Mouse (Mus musculus): ENCODE results near the gene Med24. TPM values are rescaled to one million over a fixed set of nuclear protein-coding genes. Genes with fewer than 3 reads are reported as not detected.
A peak's percentile ranks its signal among the peaks of the same experiment; 100 is the strongest.
"Not testable (repeated sequence)": the region's sequence is repeated elsewhere in the genome, so short reads cannot be mapped to it uniquely, and the experiment has no call there.

Gene Med24
- total RNA-seq, 2 experiments from 2014 or later, result 96.8 to 99.4 TPM

DNA sequence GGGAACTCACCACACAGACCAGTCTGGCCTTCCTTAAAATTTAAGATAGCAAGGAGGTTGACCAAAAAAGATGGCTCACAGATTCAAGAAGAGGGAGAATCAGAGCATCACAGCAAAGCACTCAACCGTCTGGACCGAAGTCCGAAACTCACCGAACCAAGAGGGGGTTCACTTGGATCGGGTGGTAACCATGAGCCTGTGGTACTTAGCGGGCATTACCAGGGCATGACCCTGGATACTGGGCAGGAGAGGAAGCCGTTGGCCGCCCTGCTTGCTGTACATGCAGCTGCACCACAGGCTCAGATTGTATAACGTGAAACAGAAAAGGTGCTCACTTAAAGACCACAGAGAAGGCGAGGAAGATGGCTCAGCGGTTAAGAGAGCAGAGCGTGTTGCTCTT, 32.0 kb downstream of the Med24 start:
- intact Hi-C loops (cut with DNase I), result no loop called here

DNA sequence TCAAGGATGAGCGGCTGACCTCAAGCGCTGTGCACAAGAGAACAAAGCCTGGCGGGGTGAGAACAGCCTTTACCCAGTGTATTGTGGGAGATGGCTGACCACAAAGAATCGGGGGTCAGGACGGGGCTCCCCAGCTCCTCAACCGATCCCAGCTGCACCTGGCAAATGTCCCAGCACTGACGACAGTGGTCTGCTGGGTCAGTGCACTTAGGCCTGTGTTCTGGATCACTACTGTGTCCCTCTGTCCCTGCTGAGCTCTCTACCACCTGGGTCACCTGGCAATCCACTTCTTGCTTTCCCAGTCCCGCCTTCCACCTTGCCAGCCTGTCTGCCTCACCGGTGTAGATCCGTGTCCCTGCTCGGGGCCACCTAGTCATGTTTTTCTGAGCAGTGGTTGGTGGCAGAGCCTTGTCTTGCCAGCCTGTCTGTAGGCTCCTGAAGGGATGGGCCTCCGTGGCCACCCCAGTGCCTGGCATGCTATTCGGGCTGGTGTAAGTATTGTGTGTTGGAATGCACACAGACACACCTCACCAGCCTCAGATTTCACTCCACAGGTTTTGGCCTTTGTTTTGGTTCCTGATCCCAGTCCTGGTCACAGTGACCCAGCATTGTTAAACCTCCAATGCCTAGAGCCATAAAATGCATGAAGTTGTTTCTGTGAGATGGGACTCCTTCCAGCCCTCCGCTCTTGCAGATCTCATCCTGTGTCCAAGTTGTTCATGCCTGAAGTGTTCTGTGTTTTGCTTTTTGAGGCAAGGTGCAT, 32.6 kb downstream of the Med24 start:
- intact Hi-C loops (cut with DNase I), result no loop called here
- no peak for DNase-seq

More for the DNA sequence above, 32.0 kb downstream of the Med24 start:
- no peak for DNase-seq

DNA sequence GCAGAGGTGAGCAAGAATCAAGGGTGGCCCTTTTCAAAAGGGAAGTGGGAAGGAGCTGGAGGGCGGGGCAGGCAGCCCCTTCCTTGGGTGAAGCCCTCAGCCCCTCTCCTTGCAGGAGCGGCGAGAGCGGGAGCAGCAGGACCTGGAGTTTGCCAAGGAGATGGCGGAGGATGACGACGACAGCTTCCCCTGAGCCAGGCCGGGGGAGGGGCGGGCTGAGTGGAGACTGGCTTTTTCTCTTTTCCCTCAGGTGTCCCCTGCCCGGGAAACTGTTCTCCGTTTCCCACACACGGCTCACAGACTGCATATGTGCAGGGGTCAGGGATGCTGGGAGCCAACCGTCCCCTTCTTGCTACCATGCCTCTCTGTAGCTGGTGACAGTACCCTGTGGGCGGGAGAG, 33.8 kb downstream of the Med24 start:
- DNase-seq, result no peak
- intact Hi-C loops (cut with DNase I), result no loop called here

DNA sequence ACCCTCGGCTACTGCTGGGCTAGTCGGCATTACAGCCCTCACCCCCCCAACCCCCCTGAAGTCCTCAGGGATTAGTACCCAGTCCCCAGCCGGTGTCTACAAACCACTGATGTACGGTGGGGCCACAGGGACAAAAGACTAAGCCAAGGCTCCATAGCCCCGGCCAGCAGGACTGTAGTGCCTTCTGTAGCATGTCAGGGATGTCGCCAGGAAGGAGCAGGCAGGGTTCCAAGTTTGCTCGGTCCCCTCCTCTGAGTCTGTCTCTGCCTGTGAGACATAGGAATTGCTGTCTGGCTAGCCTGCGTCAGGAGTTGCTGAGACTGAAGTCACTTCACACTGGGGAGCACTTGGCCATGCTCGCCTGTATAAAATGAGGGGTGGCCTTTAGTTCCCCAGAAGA, 34.9 kb downstream of the Med24 start:
- intact Hi-C loops (cut with DNase I), result no loop called here
- no peak for DNase-seq

GRCm38 (mm10) chr11:98693746-98694145, 35.5 kb downstream of the Med24 start:
- intact Hi-C loops (cut with DNase I), result no loop called here
- no peak for DNase-seq

- intact Hi-C loops (cut with DNase I), result no loop called here
- DNase-seq, result no peak
Observed at GRCm38 (mm10) chr11:98693201-98693600, 36.0 kb downstream of the Med24 start.

- intact Hi-C loops (cut with DNase I), result no loop called here
- no peak for DNase-seq
Observed at GRCm38 (mm10) chr11:98688009-98688408, 41.2 kb downstream of the Med24 start.

GRCm38 (mm10) chr11:98686976-98687375, 42.3 kb downstream of the Med24 start:
- DNase-seq, result no peak
- intact Hi-C loops (cut with DNase I), result no loop called here

DNA sequence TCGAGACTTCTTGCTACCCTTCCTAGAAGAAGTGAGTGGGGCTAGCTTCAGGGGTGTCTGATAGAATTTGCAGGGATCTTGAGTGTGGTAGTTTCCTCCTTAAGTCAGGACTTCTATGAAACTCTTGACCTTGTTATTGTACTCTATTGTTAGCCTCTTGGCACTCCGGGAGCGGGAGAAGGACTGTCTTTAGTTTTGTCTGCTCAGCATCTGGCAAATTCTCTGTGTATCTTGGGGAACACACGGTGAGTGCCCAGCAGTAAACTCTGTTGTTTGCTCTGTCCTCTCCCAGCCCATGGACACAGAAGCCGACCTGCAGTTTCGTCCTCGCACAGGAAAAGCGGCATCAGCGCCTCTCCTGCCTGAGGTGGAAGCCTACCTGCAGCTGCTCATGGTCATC, 43.6 kb downstream of the Med24 start:
- intact Hi-C loops (cut with DNase I), result no loop called here
- no peak for DNase-seq

GRCm38 (mm10) chr11:98682811-98683210, 46.4 kb downstream of the Med24 start:
- intact Hi-C loops (cut with DNase I), result no loop called here
- no peak for DNase-seq

GRCm38 (mm10) chr11:98681786-98682745, 47.2 kb downstream of the Med24 start, which contains the start of gene Psmd3:
Psmd3 (plus strand) TSS chr11:98682554.
- peak; percentile 95 for DNase-seq
- intact Hi-C loops (cut with DNase I), result no loop called here

DNA sequence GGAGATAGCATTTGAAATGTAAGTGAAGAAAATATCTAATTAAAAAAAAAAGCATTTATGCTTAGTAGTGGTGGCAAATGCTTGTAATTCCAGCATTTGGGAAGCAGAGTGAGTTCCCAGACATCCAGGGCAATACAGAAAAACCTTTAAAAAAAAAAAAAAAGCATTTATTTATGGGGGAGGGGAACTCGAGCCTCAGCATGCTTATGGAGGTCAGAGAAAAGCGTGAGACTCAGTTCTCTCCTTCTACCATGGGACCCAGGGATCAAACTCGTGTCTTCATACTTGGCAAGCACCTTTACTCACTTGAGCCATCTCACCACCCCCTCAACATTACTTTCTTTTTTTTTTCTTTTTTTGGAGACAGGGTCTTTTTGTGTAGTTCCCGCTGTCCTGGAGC, 48.0 kb downstream of the Med24 start:
- no peak for DNase-seq
- intact Hi-C loops (cut with DNase I), result no loop called here

DNA sequence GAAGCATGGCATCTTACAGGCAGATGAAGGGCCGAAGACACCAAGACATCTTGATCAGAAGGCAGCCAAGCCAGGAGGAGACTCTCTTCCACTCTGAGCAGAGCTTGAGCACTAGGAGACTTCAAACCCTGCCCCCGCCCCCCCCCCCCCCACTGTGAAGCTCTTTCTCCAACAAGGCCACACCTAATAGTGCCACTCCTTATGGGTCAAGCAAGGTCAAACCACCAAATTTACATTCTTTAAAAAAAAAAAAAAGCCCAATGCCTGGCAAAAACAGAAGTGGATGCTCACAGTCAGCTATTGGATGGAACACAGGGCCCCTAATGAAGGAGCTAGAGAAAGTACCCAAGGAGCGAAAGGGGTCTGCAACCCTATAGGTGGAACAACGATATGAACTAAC, 48.6 kb downstream of the Med24 start:
- DNase-seq; intact Hi-C loops (cut with DNase I): not testable (repeated sequence)

DNA sequence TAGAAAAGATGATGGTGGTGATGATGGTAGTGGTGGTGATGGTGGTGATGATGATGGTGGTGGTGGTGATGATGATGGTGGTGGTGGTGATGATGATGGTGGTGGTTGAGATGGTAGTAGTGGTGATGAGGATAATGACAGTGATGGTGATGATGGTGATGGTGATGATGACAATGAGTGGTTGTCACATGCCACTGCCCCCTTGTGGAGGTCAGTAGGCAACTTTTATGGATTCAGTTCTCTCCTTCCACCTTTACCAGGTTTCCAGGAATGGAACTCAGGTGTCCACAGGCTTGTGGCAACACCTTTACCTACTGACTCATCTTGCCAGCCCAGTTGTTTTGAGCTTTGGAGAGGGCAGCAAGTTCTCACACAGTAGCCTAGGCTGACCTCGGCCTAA, 49.2 kb downstream of the Med24 start:
- no peak for DNase-seq
- intact Hi-C loops (cut with DNase I), result no loop called here

GRCm38 (mm10) chr11:98675829-98676363, 53.3 kb downstream of the Med24 start:
- intact Hi-C loops (cut with DNase I), result loop anchor here (5.0 kb wide), 1 partner anchor 69 kb away; no protein-coding TSS in a partner anchor
- DNase-seq, result no peak

DNA sequence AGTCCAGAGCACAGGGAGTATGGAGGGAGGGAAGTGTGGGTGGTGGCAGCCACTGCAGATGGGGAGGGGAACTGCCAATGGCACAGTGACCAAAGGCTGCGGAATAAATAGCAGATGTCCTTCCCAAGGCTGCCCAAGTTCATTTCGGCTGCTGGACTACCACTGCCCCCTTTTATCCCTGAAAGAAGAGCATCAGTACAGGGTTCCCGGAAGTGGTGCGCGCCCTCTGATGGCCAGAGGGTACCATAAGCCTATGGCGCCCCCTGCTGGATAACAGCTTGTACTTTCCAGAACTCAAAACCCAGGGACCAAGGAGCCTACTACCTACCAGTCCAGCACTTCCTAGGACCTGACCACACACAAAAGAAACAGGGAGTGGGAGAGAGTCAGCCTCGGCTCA, 56.1 kb downstream of the Med24 start:
- DNase-seq, result peak; percentile 74
- intact Hi-C loops (cut with DNase I), result not testable (repeated sequence)

- no peak for DNase-seq
- intact Hi-C loops (cut with DNase I), result no loop called here
Observed at GRCm38 (mm10) chr11:98672482-98672881, 56.8 kb downstream of the Med24 start.

DNA sequence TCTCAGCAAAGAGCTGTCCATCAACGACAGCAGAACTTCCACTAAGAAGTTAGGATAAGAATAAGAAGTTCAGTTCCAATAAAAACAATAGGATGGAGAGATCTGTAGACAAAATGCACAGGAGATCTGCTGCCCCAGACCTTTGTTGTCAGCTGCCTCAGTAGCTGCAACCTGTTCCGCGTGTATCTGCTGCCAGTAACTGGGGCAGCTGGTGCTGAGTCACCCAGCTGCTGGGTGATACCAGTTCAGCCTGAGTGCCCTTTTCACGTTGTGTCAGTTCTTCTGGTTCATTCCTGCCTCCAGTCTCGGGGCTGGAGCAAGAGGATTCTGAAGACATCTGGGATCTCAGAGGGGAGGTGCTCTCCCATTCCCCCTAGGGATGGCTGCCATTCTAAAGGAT, 57.4 kb downstream of the Med24 start:
- DNase-seq, result no peak
- intact Hi-C loops (cut with DNase I), result no loop called here

DNA sequence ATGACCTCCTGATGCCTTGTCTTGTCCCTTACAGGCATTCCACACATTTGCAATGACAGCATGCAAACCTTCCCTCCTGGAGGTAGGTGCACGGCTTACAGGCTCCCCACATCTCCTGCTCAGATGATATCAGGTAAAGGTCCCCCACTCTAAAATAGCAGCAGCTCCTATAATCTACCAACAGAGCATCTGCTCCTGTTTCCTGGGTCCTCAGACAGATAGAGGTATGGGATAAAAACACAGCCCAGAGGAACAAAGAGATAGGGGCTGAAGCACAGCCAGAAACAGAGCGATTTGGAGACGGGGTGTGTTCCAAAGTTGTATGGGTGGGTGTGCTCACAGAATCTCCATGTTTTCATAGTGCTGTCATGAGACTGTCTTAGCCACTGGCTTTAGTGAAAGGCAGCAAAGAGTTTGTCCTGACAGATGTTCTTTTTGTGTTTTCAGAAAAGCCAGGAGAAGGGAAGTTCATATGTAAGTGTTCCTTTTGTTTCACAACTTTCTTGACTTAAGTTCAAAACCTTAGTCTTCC, 57.9 kb downstream of the Med24 start:
- intact Hi-C loops (cut with DNase I), result no loop called here
- no peak for DNase-seq

- no peak for DNase-seq
- intact Hi-C loops (cut with DNase I), result no loop called here
Observed at GRCm38 (mm10) chr11:98668984-98669383, 60.3 kb downstream of the Med24 start.

DNA sequence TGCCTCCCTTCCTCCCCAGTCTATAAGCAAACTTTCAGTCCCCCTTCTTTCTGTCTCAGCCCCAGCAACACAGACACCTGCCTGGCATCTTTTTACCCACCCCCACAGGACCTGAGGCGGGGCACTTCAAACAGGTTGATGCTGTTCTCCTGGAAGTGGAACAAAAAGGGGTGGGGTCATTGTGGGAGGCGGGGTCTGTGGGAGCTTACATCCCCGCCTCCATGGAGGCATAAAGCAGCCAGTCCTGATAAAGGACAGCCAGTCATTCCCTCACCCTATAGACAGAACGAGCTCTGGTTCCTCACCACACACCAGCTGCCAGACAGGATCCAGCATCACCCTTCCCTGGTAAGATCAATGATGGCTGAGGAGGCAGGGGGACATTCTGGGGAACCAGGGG, 65.1 kb downstream of the Med24 start, which contains the start of gene Gsdma:
TSS of gene Gsdma (plus strand) at position 261 of the 400 bp plus-strand sequence.
- intact Hi-C loops (cut with DNase I), result no loop called here
- no peak for DNase-seq
